Comparison of ENCODE assay signal across 10 mouse cellular contexts in the genomic region with DNA sequence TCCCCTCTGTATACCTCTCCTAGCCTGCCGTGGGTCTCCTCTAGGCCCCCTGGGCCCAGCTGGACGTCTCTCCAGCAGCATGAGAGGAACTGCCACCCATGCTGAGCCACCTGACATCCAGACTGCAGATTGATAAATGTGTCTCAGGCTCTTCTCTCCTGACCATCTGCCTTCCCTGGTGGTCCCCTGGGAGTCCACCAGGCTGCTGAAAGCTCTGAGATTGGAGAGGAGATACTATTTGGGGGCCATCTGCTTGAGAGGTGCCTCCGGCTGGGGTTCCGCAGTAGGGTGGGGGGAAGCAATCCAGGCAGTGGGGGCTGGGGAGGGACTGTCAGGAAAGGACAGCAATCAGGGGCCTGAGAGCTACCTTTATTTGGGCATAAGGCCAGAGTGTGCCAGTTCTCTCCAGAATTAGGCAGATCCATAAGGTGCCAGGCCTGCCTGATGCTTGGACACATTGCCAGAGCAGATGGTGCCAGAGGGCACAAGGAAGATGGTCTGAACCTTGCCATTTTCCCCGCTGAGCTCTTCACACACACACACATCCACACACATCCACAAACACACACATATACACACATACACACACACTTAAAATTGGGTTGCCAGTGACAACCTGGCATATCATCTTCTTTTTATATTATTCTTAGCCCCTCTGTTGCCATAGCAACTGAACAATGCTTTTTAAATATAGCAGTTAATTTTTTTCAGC.
DNase-seq lines count a peak whose midpoint lies in the region; ATAC-seq and TF ChIP-seq lines count a peak whose summit lies in the region.
"Had no signal": no experiment of that assay in that cellular context is flagged by ENCODE, and none has a peak within 500 bp of the region (broad histone marks: within the 10 kb centered on the region; RNA-seq: fewer than 3 reads in every experiment).

No protein-coding gene starts in this region.

- no peak for TF ChIP-seq CTCF in olfactory bulb, adult 2 months (IDR thresholded peaks at IDR 0.05; ENCODE audit: insufficient read depth, low read depth, low read length)

- peak; percentile 48 for ATAC-seq in neural tube, embryonic 11.5 days (ENCODE audit: insufficient read depth, low FRiP score, low TSS enrichment)

- no peak overlapping the region for H3K4me2 ChIP-seq in neural tube, embryonic 11.5 days (ENCODE audit: low read depth)

- no peaks in the 10 kb centered on the region for H3K36me3 ChIP-seq in neural tube, embryonic 11.5 days (ENCODE audit: control insufficient read depth, insufficient read depth, low read length)

- no peaks in the 10 kb centered on the region for H3K9me3 ChIP-seq in neural tube, embryonic 11.5 days (ENCODE audit: control insufficient read depth, low read length)

- H3K27ac ChIP-seq in neural tube, embryonic 11.5 days (ENCODE audit: low read depth, low read length), result no peak overlapping the region
- peak overlapping the region; percentile 51 for H3K27ac ChIP-seq in olfactory bulb, adult 2 months (ENCODE audit: insufficient read depth, low read depth, low read length)
- H3K27ac ChIP-seq: gastrocnemius, adult 2 months had no signal

- H3K4me3 ChIP-seq in neural tube, embryonic 11.5 days (ENCODE audit: low read depth, low read length), result no peak overlapping the region
- no peak overlapping the region for H3K4me3 ChIP-seq in olfactory bulb, adult 2 months (ENCODE audit: insufficient read depth, low read depth, low read length)
- H3K4me3 ChIP-seq: gastrocnemius, adult 2 months had no signal

- peaks cover 13% of the 10 kb centered on the region for H3K4me1 ChIP-seq in neural tube, embryonic 11.5 days (ENCODE audit: control insufficient read depth, insufficient read depth, low read length)
- peaks cover 51% of the 10 kb centered on the region for H3K4me1 ChIP-seq in olfactory bulb, adult 2 months (ENCODE audit: control insufficient read depth, insufficient read depth, low read length)

- no peak for TF ChIP-seq POLR2A in olfactory bulb, adult 2 months (IDR thresholded peaks at IDR 0.05; ENCODE audit: insufficient read depth, low read depth, low read length)

- no peak overlapping the region for H3K9ac ChIP-seq in neural tube, embryonic 11.5 days (ENCODE audit: low read length)

- DNase-seq in neural tube, embryonic 11.5 days (ENCODE audit: low spot score), result peak; percentile 54
- no peak for DNase-seq in neural tube, embryonic 10.5 days (ENCODE audit: extremely low spot score, low spot score)
- peak; percentile 87 to 89 for DNase-seq in cerebellum, postnatal 25 days
- peak; percentile 68 for DNase-seq in layer of hippocampus, adult 9-10 months (ENCODE audit: low spot score)
- DNase-seq in lung, postnatal 10 days, result no peak
- DNase-seq in kidney, adult 8-10 months, result no peak
- DNase-seq in adrenal gland, postnatal 10 days, result no peak
- DNase-seq: gastrocnemius, adult 2 months; lung, postnatal 36 days had no signal

- H3K27me3 ChIP-seq in neural tube, embryonic 11.5 days (ENCODE audit: control insufficient read depth, insufficient read depth, low read length), result no peaks in the 10 kb centered on the region

- 39% methylated on average over 5 of the region's 5 CpGs for WGBS in neural tube, embryonic 11.5 days
- WGBS in olfactory bulb, adult 2 months, result 74% methylated on average over 5 of the region's 5 CpGs

Comparison
In these comparisons a context has a peak if more than half of its experiments do, and no peak if none do; other contexts are left out.
1. DNase-seq: peak in neural tube, embryonic 11.5 days (single experiment), cerebellum, postnatal 25 days (2 of 2) and layer of hippocampus, adult 9-10 months (single experiment); none in neural tube, embryonic 10.5 days (single experiment), lung, postnatal 10 days (single experiment), kidney, adult 8-10 months (0 of 2) and adrenal gland, postnatal 10 days (single experiment).